Mouse (Mus musculus): ENCODE measurements at regions not wholly inside any gene's neighbourhood (a gene's known extent, or its start where the extent isn't known, plus 50 kb on each side); places are given as distances from the start of the nearest gene placed in this dataset.
A peak's percentile ranks its signal among the peaks of the same experiment; 100 is the strongest.
"Not testable (repeated sequence)": the region's sequence is repeated elsewhere in the genome, so short reads cannot be mapped to it uniquely, and the experiment has no call there.

DNA sequence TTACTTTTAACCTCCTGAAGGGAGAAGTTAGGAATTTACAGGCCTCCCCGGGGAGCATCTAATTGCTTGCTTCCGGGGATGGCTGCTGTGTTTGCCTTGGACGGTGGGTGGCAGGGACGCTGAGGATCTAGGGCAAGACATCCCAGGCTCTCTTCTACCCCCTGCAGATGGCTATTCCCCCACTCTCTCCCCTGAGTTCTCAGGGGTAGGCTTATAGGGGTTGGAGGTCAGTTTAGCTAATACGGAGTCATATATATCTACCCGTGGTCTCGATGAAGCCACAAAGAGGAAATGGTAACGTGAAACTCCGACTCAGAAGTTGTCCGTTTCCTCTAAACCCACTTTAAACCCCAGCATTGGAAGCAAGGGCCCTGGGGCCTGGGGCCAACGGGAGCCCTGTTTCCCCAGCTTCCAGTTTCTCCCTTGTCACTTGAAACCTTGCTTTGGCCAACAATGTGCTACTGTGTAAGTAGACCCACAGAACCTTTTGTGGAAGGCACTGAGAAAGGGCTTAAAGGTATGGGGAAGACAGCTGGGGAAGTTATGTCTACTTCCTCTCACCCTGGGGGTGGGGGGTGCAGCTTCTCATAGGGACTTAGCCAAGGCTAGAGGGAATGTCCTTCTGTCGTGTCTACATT lies 156.4 kb downstream of the Opa1 start:
- ATAC-seq (replicated peaks in 1 of 2; ENCODE audit: insufficient read depth in 1 of 2, low FRiP score in 2 of 2, low TSS enrichment in 1 of 2, low read depth in 1 of 2, poor library complexity in 2 of 2, severe bottlenecking in 2 of 2), result peak; percentile 48 to 73

DNA sequence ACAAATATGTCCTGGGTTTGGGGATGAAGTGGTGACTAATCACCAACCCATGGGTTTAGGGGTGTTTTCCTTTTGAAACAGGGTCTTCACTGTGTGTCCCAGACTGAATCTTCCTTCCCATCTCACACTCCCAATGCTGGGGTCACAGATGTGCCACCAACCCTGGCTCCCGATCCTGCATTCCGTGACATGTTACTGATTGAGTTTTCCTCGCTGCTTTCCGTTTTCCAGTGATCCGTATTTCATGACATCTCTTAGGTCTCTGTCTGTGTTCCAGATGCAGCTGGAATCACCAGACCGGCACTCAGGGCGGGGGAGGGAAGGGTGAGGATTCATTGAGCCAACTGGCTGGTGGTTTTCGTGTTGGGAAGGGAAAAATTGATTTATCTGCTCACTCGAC lies 157.1 kb downstream of the Opa1 start:
- ATAC-seq (replicated peaks in 1 of 2; ENCODE audit: insufficient read depth in 1 of 2, low FRiP score in 2 of 2, low TSS enrichment in 1 of 2, low read depth in 1 of 2, poor library complexity in 2 of 2, severe bottlenecking in 2 of 2), result no peak

DNA sequence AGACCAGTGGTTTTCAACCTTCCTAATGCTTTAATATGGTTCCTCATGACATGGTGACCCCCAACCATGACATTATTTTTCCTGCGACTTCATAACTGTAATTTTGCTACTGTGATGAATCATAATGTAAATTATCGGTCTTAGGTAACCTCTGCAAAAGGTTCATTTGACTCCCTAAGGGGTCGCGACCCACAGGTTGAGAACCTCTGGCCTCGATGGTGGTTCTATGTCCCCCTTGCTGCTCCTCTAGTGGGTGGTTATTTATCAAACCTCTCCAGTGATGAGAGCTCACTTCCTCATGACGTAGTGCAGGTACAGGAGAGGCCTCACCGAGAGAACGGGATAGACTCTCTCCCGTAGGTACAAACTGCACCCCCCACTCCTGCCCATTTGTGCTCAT lies 158.9 kb downstream of the Opa1 start:
- ATAC-seq (replicated peaks in 1 of 2; ENCODE audit: insufficient read depth in 1 of 2, low FRiP score in 2 of 2, low TSS enrichment in 1 of 2, low read depth in 1 of 2, poor library complexity in 2 of 2, severe bottlenecking in 2 of 2), result no peak

DNA sequence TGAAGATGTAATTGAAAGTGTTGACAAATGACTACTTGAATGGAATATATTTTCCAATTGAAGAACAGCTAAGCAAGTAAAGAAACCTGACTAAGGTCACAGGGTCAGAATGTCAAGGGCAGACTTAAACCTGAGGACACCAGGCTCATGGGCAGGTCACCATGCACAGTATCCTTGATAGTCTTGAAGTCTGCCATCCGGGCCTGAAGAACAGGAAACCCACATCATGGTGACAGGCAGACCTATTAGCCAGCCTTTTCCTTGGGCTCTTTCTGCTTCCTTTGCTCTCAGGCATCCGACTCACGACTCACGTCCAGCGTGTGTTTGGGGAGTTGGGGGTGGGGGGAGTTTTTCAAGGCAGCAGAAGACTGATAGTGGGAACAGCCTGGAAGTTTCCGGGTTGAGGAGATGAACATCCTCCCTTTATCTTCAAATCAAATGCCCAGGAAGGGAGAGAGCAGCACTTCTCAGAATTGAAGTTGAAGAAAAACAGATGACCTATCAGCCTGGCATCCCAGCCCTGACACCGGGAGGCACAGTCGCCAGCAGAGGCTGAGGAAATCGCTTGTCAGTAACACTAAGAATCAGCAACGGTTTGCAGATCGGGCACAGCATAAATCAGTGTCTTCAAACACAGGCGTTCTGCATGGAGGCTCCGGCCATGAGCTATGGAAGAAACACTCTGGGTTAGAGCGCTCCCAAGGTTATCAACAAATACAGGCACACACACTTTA lies 163.5 kb downstream of the Opa1 start:
- 0 out of 4 replicates have a peak, but pooled peaks of 1 of the 2 experiments have one; percentile 32 for ATAC-seq (replicated peaks in 1 of 2; ENCODE audit: insufficient read depth in 1 of 2, low FRiP score in 2 of 2, low TSS enrichment in 1 of 2, low read depth in 1 of 2, poor library complexity in 2 of 2, severe bottlenecking in 2 of 2)

DNA sequence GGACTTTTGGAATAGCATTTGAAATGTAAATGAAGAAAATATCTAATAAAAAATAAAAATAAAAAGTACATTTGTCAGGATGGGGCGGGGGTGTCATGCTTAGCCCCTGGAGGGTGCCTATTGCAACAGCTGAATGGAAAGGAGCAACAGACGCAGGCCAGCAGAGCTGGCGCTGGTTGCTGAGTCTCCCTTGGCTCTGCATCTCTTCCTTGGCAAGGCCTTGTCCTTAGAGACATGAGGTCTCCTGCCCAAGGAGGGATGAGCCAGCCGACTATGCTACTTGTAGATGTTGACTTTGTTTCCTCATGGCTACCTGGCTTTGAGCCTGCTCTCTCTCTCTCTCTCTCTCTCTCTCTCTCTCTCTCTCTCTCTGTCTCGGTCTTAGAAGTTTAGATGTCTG lies 166.4 kb downstream of the Opa1 start:
- no peak for ATAC-seq (replicated peaks in 1 of 2; ENCODE audit: insufficient read depth in 1 of 2, low FRiP score in 2 of 2, low TSS enrichment in 1 of 2, low read depth in 1 of 2, poor library complexity in 2 of 2, severe bottlenecking in 2 of 2)

DNA sequence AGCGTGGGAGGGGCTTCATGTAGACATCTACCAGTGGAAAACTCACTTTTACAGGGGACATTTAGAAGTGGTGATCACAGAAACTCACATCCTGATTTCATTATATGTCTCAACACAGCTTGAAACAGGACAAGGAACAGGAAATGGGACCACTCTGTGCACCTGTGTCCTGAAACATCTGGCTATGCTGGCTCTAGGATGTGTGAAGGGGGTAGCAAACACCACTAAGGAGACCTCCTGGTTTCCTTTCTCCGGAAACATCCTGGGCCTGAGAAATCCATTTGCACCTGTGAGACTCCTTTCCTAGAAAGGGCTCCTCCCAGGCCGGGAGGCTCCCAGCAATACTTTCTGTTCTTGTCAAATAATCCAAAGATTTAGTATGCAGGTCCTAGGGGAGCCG lies 167.1 kb downstream of the Opa1 start:
- ATAC-seq (replicated peaks in 1 of 2; ENCODE audit: insufficient read depth in 1 of 2, low FRiP score in 2 of 2, low TSS enrichment in 1 of 2, low read depth in 1 of 2, poor library complexity in 2 of 2, severe bottlenecking in 2 of 2), result no peak

DNA sequence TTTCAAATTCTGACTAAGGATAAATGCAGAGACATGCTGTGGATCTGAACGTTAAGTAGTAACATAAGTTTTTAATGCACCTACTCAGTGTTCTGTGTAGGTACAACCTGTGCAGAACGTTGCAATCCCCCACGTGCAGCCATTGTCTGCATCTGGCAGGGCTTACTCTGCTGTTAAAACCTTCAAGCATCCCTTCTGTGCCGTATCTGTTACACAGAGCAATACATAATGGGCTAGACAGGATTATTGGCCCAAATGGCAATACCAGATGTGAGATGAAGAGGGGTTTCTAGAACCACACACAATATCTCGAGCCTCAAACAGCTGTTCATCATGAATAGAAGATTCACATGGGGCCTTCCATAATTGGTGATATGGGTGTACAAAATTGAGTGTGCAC lies 170.0 kb downstream of the Opa1 start:
- no peak for ATAC-seq (replicated peaks in 1 of 2; ENCODE audit: insufficient read depth in 1 of 2, low FRiP score in 2 of 2, low TSS enrichment in 1 of 2, low read depth in 1 of 2, poor library complexity in 2 of 2, severe bottlenecking in 2 of 2)

DNA sequence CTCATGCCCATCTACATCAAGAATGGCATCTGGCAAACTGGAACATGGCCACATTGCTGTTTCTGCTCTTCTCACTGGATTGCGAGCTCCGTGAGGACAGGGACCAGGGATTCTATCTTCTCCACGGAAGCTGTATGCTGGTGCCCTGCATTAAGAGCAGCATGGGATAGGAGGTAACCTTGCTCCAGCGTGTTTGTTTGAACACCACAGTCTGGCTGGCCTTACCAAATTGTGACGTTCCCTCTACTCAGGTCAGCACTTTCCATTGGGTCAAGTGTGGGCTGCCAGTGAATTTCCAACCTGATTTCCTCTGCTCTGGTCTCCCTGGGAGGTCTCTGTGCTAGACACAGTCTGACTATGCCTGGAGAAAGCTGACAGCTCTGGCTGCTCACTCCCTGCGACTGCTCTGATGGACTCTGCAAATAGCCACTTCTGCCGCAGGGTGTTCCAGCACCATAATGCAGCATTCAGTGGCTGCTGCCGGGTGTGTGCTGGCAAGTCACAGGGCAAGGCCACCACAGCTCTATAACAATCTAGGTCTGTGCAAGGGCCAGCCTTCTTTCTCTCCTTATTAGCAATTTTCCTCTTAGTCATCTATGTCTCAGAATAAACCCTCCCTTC lies 175.6 kb downstream of the Opa1 start:
- no peak for ATAC-seq (replicated peaks in 1 of 2; ENCODE audit: insufficient read depth in 1 of 2, low FRiP score in 2 of 2, low TSS enrichment in 1 of 2, low read depth in 1 of 2, poor library complexity in 2 of 2, severe bottlenecking in 2 of 2)

DNA sequence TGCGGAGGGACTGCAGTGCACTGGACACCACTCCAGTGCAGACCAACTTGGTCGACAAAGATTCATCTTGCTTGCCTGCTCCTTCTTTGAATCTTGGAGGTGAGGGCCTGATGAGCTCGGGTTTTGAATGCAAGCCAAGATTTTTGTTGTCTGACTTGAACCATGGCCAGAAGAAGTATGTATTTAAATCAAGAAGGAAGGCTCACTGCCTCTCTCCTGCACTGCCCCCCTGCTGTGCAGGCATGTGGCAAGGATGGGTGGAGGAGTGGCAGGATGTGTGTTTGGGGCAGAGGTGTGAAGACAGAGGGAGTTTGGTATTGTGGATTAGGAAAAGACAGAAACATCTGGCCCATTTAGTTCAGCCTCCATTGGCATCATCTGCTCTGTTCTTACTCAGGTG lies 179.1 kb downstream of the Opa1 start:
- ATAC-seq (replicated peaks in 1 of 2; ENCODE audit: insufficient read depth in 1 of 2, low FRiP score in 2 of 2, low TSS enrichment in 1 of 2, low read depth in 1 of 2, poor library complexity in 2 of 2, severe bottlenecking in 2 of 2), result no peak

DNA sequence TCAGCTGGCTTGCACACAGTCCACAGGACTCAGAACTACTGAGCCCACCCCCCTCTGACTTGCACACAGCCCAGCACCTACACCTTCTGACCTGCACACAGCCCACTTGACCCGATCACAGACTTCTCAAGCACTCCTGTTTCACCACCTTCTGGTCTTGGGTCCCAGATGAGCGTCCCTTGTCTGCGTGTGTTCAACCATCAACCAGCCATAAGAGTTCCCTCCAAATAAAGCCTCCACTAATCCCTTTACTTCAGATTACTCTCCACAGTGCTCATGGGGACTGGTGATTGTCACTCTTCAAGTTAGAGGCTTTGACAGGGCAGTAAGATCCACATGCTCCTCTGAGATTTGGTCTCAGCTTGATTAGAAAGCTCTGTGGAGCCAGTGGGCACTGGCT lies 180.3 kb downstream of the Opa1 start:
- ATAC-seq (replicated peaks in 1 of 2; ENCODE audit: insufficient read depth in 1 of 2, low FRiP score in 2 of 2, low TSS enrichment in 1 of 2, low read depth in 1 of 2, poor library complexity in 2 of 2, severe bottlenecking in 2 of 2), result no peak

DNA sequence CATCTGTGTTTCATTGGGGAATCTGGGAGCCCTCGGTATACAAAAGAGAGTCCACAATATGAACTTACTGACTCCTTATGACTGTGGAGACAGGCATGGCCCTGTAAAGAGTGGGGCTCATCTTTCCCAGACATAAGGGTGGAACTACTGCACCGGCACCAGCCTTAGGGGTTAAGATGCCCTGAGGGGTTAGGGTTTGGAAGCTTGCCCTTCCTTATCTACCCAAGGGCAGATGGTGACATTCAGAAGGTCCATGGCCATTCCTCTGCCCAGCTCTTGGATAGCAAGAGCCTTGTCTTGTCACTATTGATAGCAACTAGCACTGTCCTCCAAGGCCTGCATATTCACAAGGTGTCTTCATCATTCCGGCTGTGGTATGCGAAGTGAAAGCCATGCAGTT lies 181.5 kb downstream of the Opa1 start:
- no peak for ATAC-seq (replicated peaks in 1 of 2; ENCODE audit: insufficient read depth in 1 of 2, low FRiP score in 2 of 2, low TSS enrichment in 1 of 2, low read depth in 1 of 2, poor library complexity in 2 of 2, severe bottlenecking in 2 of 2)

DNA sequence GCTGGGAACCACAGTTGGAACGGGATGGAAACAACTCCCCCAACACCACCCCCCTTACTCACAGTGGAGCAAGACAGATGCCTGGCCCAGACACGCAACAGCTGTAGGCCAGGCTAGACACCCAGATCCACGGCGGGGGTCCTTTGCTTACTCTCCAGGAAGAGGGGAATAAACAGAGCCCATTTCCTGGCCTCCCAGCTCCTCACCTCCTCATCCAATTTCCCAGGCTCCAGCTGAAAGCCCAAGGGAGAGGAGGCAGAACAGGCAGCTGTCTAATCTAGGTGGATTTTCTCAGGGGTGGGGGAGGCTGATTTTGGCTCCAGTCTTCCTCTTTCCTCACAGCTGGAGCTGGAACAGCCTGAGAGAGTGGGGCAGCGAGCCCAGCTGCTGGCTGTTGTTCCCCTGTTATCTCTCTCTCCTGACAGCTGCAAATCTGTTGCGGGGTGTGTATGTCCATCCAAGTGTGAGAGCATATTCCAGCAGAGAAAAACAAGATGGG lies 182.7 kb downstream of the Opa1 start:
- ATAC-seq (replicated peaks in 1 of 2; ENCODE audit: insufficient read depth in 1 of 2, low FRiP score in 2 of 2, low TSS enrichment in 1 of 2, low read depth in 1 of 2, poor library complexity in 2 of 2, severe bottlenecking in 2 of 2), result no peak

DNA sequence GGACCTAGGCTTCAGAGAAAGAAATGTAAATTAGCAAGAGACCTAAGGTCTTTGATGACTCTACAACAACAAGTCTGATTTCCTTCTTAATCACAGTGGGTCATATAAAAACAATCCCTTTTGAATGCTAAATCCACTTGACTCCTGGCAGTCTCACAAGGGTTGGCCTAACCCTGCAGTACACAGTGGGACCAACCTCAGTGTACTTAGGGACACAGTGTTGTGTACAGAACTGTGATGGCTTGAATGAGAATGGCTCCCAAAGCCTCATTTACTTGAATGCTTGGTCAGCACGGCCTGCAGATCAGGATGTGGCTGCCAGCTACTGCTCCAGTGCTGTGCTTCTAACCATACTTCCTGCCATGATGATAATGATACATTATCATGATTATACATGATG lies 185.2 kb downstream of the Opa1 start:
- no peak for ATAC-seq (replicated peaks in 1 of 2; ENCODE audit: insufficient read depth in 1 of 2, low FRiP score in 2 of 2, low TSS enrichment in 1 of 2, low read depth in 1 of 2, poor library complexity in 2 of 2, severe bottlenecking in 2 of 2)

DNA sequence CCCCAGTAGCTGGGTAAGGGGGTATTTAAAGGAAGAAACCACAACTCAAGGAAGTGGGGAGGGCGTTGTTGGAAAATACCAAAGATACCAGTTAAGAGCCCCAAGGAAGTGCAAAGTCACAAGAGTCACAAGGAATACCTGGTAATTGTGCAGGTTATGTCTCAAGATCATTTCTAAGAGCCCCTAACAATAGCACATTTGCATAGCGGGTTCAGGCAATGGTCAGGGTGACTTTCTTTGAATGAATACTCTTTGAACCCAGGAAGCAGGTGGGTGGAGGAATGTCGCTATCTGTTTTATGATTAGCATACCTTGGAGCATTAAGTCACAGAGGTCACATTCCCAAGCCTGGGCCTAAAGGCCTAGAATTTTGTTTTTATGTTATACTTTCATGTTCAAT lies 186.7 kb downstream of the Opa1 start:
- not testable (repeated sequence) for ATAC-seq (replicated peaks in 1 of 2; ENCODE audit: insufficient read depth in 1 of 2, low FRiP score in 2 of 2, low TSS enrichment in 1 of 2, low read depth in 1 of 2, poor library complexity in 2 of 2, severe bottlenecking in 2 of 2)

DNA sequence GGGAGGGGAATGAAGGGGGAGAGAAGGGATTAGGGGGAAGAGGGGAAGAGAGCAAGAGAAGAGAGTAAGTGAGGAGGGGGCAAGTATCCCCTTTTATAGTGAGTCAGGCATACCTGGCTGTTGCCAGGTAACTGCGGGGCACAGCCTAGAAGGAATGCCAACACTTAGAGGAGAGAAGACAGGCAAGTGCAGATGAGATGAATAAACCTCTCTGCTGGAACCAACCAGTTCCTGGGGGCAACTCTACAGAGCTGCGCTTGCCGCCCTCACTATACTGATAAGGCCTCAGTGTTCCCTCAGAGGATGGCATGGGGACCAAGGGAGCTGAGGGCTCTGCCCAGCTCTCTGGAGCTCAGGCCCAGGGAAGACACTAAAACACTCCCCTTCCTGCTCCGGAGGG lies 192.2 kb downstream of the Opa1 start:
- no peak; a peak in 1 of 4 replicates for ATAC-seq (replicated peaks in 1 of 2; ENCODE audit: insufficient read depth in 1 of 2, low FRiP score in 2 of 2, low TSS enrichment in 1 of 2, low read depth in 1 of 2, poor library complexity in 2 of 2, severe bottlenecking in 2 of 2)

DNA sequence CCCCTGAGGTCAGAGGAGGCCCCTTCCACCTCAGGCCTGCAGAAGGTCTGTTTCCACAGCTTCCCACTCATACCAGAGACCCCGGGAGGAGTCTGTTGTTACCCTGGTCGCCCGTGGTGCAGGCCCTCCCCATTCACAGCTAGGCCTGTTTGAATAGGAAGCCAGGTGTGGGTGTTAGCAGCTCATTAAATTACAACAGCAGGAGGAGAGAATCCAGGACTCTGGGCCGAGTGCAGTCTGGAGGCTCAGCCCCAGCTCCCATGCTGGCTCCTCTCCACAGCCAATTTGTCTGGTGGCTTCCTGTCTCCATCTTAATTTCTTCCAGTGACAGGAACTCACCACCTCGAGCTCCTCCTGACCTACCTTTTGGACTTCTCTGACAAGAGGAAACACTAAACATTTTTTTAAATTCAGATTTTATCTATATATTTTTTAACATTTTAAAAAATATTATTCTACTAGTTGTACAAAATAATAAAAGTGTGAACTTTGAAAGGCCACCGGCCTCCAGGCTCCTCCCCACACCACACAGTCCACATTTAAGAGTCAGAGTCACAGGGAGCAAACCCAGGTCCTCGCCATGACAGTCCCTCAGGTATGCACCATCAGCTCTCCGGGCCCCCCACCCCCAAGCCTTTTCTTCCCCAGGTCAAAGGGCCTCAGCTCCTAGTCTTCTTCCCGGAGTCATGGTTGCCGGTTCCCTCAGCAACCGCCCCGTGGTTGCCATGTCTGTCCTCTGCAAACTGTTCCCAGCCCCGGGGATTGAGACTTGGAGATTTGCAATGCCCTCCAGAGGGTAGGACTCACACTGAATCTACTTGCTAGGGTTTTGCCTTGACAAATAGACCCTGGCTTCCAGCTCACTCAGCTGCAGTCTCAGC lies 192.8 kb downstream of the Opa1 start:
- no peak for ATAC-seq (replicated peaks in 1 of 2; ENCODE audit: insufficient read depth in 1 of 2, low FRiP score in 2 of 2, low TSS enrichment in 1 of 2, low read depth in 1 of 2, poor library complexity in 2 of 2, severe bottlenecking in 2 of 2)

DNA sequence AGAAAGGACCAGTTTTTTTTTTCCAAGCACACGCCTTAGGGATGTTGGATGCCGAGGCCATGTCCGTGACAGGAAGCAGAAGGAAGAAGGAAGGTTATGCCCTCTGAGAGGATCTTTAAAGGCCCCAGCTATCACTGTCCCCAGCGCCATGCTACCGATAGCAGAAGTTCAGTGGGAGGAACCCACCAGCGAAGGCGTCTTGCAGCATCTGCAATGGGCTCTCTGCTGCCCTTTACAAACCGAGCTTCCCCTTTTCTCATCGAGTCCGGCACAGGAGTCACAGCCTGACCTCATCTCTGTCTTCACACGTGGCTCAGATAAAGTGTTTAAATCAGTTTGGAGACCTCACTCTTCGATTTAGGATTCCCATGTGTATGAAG lies 193.5 kb downstream of the Opa1 start:
- ATAC-seq (replicated peaks in 1 of 2; ENCODE audit: insufficient read depth in 1 of 2, low FRiP score in 2 of 2, low TSS enrichment in 1 of 2, low read depth in 1 of 2, poor library complexity in 2 of 2, severe bottlenecking in 2 of 2), result peak; percentile 27 to 42; a peak in 1 of 4 replicates

DNA sequence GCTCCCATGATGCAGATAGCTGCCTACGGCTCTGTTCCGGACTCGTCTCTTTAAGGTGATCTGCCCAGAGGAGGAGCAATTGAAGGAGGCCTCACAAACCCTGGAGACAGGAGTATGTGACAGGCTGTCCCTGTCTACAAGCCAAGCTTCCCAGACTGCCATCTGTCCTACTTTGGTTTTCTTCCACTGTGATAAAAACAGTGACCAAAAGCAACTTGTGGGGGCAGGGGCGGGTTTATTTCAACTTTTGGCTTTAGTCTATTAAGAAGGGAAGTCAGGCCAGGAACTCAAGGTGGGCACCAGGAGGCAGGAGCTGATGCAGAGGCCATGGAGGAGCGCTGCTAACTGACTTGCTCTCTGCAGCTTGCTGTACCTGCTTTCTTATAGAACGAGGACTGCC lies 193.9 kb downstream of the Opa1 start:
- ATAC-seq (replicated peaks in 1 of 2; ENCODE audit: insufficient read depth in 1 of 2, low FRiP score in 2 of 2, low TSS enrichment in 1 of 2, low read depth in 1 of 2, poor library complexity in 2 of 2, severe bottlenecking in 2 of 2), result no peak

All from hematopoietic stem cell, adult 5-6 weeks (primary cell).